Mouse (Mus musculus) cerebellum, adult 2 months (tissue): Measurements from ENCODE around the gene Gm10382.
"Not testable (repeated sequence)": the region's sequence is repeated elsewhere in the genome, so short reads cannot be mapped to it uniquely, and the experiment has no call there.

Source experiments
- CTCF ChIP-seq: fragments of 200-500 bp; IDR thresholded peaks from 2 replicates; pipeline ENCODE4 v1.5.1; 2011; ENCODE audit warnings: low read depth, mild to moderate bottlenecking, control low read depth, low read length, moderate library complexity, borderline replicate concordance; ENCODE audit not compliant: insufficient read depth
- POLR2A ChIP-seq: fragments of 200-500 bp; IDR thresholded peaks from 2 replicates; pipeline ENCODE4 v1.6.1; 2011; ENCODE audit warnings: low read length, control low read depth, borderline replicate concordance; ENCODE audit not compliant: insufficient read depth

- not testable (repeated sequence) for TF ChIP-seq POLR2A
- peak; percentile 34; the same call in 1 of the 2 replicates for TF ChIP-seq CTCF
Observed at GRCm38 (mm10) chr5:125434347-125434746, 45.2 kb downstream of the Gm10382 start.
